Mouse (Mus musculus): ENCODE data around the gene Gpr61. TPM values are rescaled to one million over a fixed set of nuclear protein-coding genes. Genes with fewer than 3 reads are reported as not detected.

The Gpr61 gene
- polyA plus RNA-seq, 1 experiment from 2014 or later: not detected

DNA sequence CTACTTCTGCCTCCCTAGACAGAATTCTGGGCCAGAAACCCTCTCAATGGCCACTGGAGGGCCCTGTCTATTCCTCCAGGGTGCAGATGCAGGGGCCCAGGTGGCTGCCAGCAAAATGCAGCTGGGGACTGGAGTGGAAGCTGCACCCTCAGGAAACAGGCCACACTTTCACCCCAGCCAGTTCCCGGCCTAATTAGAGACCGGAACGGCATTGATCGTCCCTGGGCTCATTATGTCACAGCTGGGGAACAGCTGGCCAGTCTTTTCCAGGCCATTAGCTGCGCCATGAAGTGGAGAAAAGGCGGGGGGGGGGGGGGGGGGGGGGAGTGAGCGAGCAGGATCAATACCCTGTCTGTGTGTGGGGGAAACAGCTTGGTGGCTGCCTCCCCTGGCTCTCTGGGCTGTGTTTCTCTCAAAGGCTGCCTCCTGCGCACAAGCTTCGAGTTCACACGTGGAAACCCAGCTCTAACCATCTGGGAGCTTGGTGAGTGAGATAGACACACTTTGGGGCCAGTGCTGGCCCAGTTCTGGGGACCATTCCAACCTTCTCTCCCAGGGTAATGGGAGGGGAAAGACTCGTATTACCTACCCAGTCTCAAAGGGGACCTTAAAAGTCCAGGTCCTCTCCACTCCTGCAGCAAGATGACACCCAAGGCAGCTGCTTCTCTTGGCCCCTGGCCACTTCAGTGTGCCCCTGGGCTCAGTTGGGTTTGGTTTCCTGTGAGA lies 12.0 kb upstream of the Gpr61 start:
- ATAC-seq: peak; percentile 78
- Histone ChIP-seq H3K27ac (ENCODE audit: low read length) (no peak overlapping the region), H3K27me3 (replicated peaks; ENCODE audit: insufficient read depth, low read length) (no peaks in the 10 kb centered on the region)

DNA sequence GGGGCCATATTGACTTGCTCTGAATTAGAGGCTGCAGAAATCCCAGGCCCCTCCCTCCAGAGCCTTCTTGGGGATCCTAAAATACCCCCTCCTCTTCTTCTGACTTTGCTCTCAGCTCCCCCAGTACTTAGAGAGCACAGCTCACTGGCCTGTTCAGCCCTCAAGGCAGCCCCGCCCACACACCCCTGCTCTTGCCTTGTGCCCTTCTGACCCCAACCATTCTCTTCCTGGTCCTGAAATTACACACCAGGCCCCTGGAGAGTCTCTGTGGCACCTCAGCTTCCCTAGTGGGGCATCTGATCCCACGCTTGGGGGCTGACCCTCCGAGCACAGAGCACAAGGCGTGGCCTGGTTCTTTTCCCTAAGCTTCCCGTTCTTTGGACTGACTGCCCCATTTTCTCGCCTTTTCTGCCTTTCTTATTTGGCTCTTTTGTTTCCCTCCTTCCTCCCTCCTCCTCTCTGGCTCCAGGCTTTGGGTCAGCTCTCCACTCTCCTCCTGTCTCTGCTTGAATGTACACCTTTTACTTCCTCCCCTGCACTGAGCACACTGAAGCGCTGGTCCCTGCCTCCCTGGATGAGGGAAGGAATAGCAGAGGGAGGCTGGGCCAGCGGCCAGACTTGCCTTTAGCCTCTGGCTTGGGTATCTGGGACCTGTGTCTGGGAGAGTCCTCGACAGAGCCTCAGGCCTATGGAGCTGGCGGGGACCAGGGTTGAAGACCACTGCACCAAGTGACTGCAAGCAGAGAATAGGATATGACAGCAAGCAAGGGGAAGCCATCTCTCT lies 11.0 kb upstream of the Gpr61 start:
- no peak for DNase-seq (ENCODE audit: low spot score)
- no peaks in the 10 kb centered on the region for H3K36me3 ChIP-seq (ENCODE audit: insufficient read depth, low read length)
- H3K4me1 ChIP-seq (ENCODE audit: insufficient read depth, low read depth, low read length): no peaks in the 10 kb centered on the region
- H3K9me3 ChIP-seq (ENCODE audit: low read length): no peaks in the 10 kb centered on the region
- WGBS: 52% methylated on average over 10 of the region's 10 CpGs
- no peak overlapping the region for H3K4me2 ChIP-seq (replicated peaks; ENCODE audit: low read depth, low read length)
- no peak overlapping the region for H3K4me3 ChIP-seq (ENCODE audit: low read depth, low read length)
- TF ChIP-seq EP300 (IDR thresholded peaks at IDR 0.05) (no peak), CTCF (IDR thresholded peaks at IDR 0.05) (no peak)
- H3K9ac ChIP-seq (replicated peaks; ENCODE audit: low read depth): no peak overlapping the region
- H3K27ac ChIP-seq (ENCODE audit: low read length): no peak overlapping the region
- 0 out of 2 replicates have a peak, but pooled peaks have one; percentile 9 for ATAC-seq
- no peaks in the 10 kb centered on the region for H3K27me3 ChIP-seq (replicated peaks; ENCODE audit: insufficient read depth, low read length)

More for the DNA sequence above, 12.0 kb upstream of the Gpr61 start:
- WGBS: 19% methylated on average over 9 of the region's 11 CpGs
- H3K9me3 ChIP-seq (ENCODE audit: low read length): no peaks in the 10 kb centered on the region
- no peak overlapping the region for H3K4me2 ChIP-seq (replicated peaks; ENCODE audit: low read depth, low read length)
- no peak overlapping the region for H3K4me3 ChIP-seq (ENCODE audit: low read depth, low read length)
- TF ChIP-seq CTCF (IDR thresholded peaks at IDR 0.05) (peak; percentile 61), EP300 (IDR thresholded peaks at IDR 0.05) (no peak)
- H3K9ac ChIP-seq (replicated peaks; ENCODE audit: low read depth): no peak overlapping the region
- no peaks in the 10 kb centered on the region for H3K36me3 ChIP-seq (ENCODE audit: insufficient read depth, low read length)
- peak; percentile 86 for DNase-seq (ENCODE audit: low spot score)
- no peaks in the 10 kb centered on the region for H3K4me1 ChIP-seq (ENCODE audit: insufficient read depth, low read depth, low read length)

DNA sequence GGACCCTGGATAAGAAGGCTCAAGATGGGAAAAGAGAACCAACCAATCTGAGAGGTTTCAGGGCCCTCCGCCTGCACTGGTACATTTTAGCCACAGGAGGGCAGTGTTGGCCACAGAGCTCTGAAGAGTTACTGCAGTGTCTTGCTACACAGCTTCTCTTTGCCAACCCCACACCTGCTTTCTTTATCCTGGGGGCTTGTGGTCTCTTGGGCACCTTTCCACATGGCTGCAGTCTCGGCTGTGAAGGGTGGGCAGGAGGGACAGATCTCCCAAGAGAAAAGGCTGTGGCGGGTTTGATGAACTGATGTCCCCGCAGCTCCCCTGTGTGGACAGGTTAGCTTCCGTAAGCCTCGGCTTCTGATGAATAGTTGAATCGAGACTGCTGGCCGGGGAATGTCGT lies 10.1 kb upstream of the Gpr61 start:
- H3K27ac ChIP-seq (ENCODE audit: low read length): no peak overlapping the region
- 12% methylated on average over 9 of the region's 9 CpGs for WGBS
- no peaks in the 10 kb centered on the region for H3K9me3 ChIP-seq (ENCODE audit: low read length)
- TF ChIP-seq EP300 (IDR thresholded peaks at IDR 0.05) (no peak), CTCF (IDR thresholded peaks at IDR 0.05) (peak; percentile 97)
- peak overlapping the region; percentile 34 for H3K4me2 ChIP-seq (replicated peaks; ENCODE audit: low read depth, low read length)
- peak; percentile 50 for ATAC-seq
- H3K36me3 ChIP-seq (ENCODE audit: insufficient read depth, low read length): no peaks in the 10 kb centered on the region
- H3K9ac ChIP-seq (replicated peaks; ENCODE audit: low read depth): no peak overlapping the region
- no peaks in the 10 kb centered on the region for H3K4me1 ChIP-seq (ENCODE audit: insufficient read depth, low read depth, low read length)
- H3K4me3 ChIP-seq (ENCODE audit: low read depth, low read length): no peak overlapping the region
- peak; percentile 81 for DNase-seq (ENCODE audit: low spot score)
- H3K27me3 ChIP-seq (replicated peaks; ENCODE audit: insufficient read depth, low read length): no peaks in the 10 kb centered on the region

DNA sequence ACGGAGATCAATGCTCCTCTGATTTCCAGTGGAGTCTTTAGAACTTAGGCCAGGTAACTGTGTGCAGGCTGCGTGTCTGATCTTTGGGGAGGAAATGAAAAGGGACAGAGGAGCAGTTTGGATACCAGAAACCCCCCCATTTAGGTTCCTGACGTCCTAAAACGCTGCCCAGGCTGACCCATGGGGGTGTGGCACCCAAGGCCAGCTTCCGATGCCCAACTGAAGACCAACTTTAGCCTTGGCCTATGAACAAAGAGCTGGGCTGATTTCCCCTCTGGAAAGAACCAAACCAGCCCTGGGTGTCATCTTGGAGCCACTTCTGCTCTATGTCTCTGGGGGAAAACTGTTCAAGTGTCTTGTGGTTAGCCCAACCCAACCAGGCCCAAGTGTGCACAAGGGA lies 9.4 kb upstream of the Gpr61 start:
- no peak overlapping the region for H3K27ac ChIP-seq (ENCODE audit: low read length)
- DNase-seq (ENCODE audit: low spot score) (no peak), ATAC-seq (no peak)
- H3K4me2 ChIP-seq (replicated peaks; ENCODE audit: low read depth, low read length): no peak overlapping the region
- 56% methylated on average over 5 of the region's 5 CpGs for WGBS
- no peak overlapping the region for H3K9ac ChIP-seq (replicated peaks; ENCODE audit: low read depth)
- no peaks in the 10 kb centered on the region for H3K9me3 ChIP-seq (ENCODE audit: low read length)
- H3K4me3 ChIP-seq (ENCODE audit: low read depth, low read length): no peak overlapping the region
- no peaks in the 10 kb centered on the region for H3K27me3 ChIP-seq (replicated peaks; ENCODE audit: insufficient read depth, low read length)
- no peaks in the 10 kb centered on the region for H3K36me3 ChIP-seq (ENCODE audit: insufficient read depth, low read length)
- H3K4me1 ChIP-seq (ENCODE audit: insufficient read depth, low read depth, low read length): no peaks in the 10 kb centered on the region
- TF ChIP-seq CTCF (IDR thresholded peaks at IDR 0.05): no peak
- TF ChIP-seq EP300 (IDR thresholded peaks at IDR 0.05): no peak

DNA sequence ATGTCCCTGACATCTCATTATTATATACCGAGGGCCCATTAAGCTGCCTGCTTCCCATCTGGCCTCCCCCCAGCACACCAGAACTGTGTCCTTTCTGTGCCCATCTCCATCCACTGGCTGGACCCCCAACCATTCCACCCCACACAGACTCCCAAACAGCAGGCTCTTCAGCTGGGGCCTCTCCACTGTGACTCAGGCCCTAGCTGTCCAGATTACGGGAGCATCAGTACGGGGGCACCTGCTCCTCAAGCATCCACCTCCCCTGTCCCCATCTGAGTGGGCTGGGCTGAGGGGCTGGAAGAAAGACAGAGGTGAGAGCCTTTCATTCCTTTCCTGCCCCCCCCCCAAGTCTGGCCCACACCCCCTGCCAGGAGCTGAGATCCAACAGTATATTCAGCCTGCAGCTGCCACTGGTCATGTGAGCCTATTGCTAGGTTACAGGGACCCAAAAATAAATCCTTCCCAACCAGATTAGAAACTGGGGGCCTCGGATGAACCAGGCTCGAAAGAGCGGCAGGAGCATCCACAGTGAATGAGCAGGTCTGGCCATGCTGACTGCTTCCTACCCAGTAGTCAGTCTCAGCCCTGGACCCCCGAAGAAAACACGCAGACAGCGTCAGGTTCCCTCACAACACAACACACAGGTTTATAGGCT lies 3.8 kb upstream of the Gpr61 start:
- no peaks in the 10 kb centered on the region for H3K27me3 ChIP-seq (replicated peaks; ENCODE audit: insufficient read depth, low read length)
- no peak overlapping the region for H3K4me2 ChIP-seq (replicated peaks; ENCODE audit: low read depth, low read length)
- H3K4me1 ChIP-seq (ENCODE audit: insufficient read depth, low read depth, low read length): no peaks in the 10 kb centered on the region
- H3K9ac ChIP-seq (replicated peaks; ENCODE audit: low read depth): no peak overlapping the region
- H3K9me3 ChIP-seq (ENCODE audit: low read length): no peaks in the 10 kb centered on the region
- no peaks in the 10 kb centered on the region for H3K36me3 ChIP-seq (ENCODE audit: insufficient read depth, low read length)
- H3K4me3 ChIP-seq (ENCODE audit: low read depth, low read length): no peak overlapping the region
- DNase-seq (ENCODE audit: low spot score) (no peak), ATAC-seq (no peak)
- 62% methylated on average over 9 of the region's 9 CpGs for WGBS
- TF ChIP-seq EP300 (IDR thresholded peaks at IDR 0.05) (no peak), CTCF (IDR thresholded peaks at IDR 0.05) (no peak)
- H3K27ac ChIP-seq (ENCODE audit: low read length): no peak overlapping the region

DNA sequence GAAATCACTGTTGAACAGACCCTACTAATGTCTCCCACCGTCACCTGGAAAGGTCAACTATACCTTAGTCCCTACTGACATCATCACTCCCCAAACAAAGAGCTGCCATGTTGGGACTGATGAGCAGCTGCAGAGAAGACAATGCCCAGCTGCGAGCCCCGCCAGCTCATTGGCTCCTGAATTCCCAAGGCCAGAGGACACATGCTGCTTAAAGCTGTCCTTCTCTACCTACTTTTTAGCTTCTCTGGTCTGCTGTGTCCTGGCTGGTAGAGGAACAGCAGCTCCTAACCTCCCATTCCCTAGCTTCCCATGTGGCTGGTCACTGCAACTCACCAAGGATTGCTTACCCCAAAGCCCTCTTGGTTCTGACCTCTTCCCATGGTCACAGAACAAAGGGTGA lies 2.4 kb downstream of the Gpr61 start:
- no peaks in the 10 kb centered on the region for H3K27me3 ChIP-seq (replicated peaks; ENCODE audit: insufficient read depth, low read length)
- no peaks in the 10 kb centered on the region for H3K36me3 ChIP-seq (ENCODE audit: insufficient read depth, low read length)
- H3K4me1 ChIP-seq (ENCODE audit: insufficient read depth, low read depth, low read length): no peaks in the 10 kb centered on the region
- no peak overlapping the region for H3K4me3 ChIP-seq (ENCODE audit: low read depth, low read length)
- 85% methylated on average over 3 of the region's 3 CpGs for WGBS
- no peak for DNase-seq (ENCODE audit: low spot score)
- ATAC-seq: no peak
- no peak for TF ChIP-seq CTCF (IDR thresholded peaks at IDR 0.05)
- TF ChIP-seq EP300 (IDR thresholded peaks at IDR 0.05): no peak
- no peaks in the 10 kb centered on the region for H3K9me3 ChIP-seq (ENCODE audit: low read length)
- H3K4me2 ChIP-seq (replicated peaks; ENCODE audit: low read depth, low read length): no peak overlapping the region
- H3K9ac ChIP-seq (replicated peaks; ENCODE audit: low read depth): no peak overlapping the region
- H3K27ac ChIP-seq (ENCODE audit: low read length): no peak overlapping the region
